Mouse (Mus musculus): ENCODE measurements around the gene Tgfbrap1.
"Not testable (repeated sequence)": the region's sequence is repeated elsewhere in the genome, so short reads cannot be mapped to it uniquely, and the experiment has no call there.

Gene Tgfbrap1

DNA sequence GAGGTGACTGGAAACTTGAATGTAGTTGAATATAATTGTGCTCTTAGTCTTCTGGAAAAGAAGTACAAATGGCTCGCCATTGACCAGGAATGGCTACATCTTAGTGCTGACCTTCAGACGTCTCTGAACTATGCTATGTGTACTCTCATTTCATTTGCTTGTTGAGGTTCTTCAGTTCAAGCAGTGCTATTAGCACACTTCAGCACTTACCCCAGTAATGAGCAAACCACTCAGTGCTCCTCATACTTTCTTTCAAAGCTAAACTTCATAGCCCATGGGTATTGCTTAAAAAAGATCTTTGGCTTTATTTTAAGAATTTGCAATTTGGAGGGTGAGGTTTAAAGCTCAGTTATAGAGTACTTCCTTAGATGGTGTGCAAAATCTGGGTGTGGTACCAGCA is 10.3 kb upstream of the Tgfbrap1 start:
- DNase-seq = no peak

DNA sequence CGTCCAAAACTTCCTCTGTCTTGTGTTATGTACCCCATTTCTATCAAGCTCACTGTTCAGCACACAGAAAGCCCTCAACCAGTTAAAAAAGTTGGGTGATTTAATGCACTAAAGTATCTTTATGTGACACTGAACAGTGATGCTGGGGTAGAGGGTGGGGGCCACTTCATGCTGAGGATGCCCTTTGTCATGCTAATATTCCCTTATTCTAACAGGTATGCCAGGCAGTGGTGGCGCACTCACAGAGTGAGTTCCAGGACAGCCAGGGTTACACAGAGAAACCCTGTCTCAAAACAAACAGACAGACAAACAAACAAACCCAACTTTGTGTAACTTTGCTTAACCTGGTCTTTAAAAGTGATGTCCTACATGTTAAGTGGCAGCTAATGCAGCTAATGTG is 4.2 kb downstream of the Tgfbrap1 start:
- DNase-seq = no peak

DNA sequence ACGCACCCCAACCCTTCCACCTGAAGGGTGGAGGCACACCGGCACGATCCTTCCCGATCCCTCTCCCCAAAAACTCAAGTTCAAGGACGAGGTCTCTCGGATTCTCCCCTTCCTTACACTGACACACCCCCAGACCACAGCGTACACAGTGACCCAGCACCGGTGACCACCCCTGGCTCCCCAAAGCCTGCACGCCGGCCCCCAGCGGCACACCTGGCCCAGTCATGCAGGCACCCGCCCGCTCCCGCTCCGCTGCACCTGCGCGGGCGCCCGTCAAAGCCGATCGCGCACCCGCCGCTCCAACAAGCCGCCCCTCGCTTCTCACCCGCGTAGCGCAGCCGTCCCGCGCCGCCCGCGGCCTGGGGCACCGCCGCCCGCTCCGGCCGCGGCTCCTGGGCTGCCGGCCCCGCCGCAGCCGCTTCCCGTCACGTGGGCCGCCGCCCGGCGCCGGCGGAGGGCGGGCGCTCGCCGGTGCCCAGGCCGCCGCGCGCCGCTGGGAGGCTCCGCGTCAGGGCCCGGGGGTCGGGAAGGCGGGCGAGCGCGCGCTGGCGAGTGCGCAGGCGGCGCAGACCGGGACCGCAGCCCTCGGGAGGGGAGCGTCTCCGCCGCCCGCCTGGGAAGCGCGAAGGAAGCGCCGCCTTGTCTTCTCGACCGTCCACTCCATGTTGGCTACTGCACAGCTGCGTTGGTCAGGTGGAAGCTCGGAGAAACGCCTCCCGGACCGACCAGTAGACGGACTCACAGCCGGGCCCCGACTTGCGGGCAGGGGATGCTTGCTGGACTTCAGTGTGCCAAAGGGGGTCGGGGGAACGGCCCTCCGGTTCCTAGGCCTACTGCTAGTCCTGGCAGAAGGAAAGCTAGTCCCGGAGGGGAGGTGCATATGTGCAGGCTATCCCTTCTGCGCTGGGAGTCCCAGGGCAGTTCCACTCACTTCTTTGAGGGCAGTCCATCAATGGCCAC is 6.1 kb downstream of the Tgfbrap1 start:
- peak; percentile 71 for DNase-seq

DNA sequence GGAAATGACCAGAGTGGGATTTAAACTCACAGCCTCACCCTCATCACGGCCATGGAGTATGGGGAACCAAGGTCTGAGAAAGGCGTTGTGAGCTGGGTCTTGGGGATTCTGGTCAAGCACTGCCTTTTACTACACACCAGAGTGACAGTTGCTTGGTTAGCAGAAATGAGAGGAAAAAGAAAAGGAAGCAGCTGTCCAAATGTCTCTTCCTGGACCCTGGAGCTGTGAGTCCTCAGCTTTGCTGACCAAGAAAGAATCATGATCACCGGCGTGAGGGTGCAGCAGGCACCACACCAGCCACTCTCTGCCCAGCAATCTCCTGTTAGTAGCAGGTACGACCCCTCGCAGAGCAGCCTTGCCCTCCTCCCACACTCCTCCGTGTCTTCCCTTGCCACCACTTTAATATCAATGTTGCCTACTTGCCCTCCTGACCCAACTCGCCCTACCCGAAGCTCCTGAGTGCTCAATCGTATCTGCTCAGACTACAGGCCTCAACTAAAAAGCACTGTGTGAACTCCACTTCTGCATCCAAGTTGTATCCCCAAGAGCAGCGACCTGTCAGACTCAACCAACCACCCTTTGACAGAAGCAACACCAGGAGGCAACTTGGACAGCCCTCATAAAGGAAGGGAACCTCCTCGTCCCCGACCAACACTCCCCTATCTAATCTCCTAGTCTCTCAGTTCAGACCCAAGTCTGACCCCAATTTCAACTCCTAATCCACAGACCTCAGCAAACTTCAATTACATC is 7.0 kb downstream of the Tgfbrap1 start:
- no peak for DNase-seq

DNA sequence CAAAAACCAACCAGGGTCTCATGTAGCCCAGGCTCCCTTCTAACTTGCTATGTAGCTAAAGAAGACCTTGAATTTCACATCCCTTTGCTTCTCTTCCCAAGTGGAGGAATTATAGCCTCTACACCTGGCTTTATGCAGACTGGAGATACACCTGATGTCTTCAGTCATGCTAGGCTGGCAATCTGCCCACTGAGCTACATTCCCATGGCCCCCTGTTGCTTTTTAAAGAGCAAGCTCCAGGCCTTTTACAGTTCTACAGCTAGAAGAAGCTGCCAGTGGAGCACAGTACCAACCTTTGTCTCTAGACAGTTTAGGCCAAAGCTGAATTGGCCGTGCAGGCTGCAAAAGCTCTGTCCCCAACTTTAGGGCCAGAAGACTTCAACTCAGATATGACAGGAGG is 8.0 kb downstream of the Tgfbrap1 start:
- no peak for DNase-seq

DNA sequence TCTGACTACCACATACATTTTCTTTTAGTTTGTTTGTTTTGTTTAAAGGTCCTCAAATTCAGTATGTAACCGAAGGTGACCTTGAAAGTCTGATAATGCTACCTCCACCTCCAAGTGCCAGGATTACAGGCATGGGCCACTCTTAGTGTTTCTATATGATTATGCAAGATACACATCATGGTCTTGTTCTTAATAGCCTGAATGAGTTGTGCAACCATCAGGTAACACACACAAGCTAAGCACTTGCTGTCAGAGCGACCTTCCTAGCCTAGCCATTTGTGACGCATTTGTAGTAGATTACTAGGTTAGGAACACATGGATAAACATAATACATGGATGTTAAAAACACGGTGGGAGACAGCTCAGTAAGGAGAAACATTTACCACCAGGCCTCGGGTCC is 15.5 kb downstream of the Tgfbrap1 start:
- DNase-seq = no peak

DNA sequence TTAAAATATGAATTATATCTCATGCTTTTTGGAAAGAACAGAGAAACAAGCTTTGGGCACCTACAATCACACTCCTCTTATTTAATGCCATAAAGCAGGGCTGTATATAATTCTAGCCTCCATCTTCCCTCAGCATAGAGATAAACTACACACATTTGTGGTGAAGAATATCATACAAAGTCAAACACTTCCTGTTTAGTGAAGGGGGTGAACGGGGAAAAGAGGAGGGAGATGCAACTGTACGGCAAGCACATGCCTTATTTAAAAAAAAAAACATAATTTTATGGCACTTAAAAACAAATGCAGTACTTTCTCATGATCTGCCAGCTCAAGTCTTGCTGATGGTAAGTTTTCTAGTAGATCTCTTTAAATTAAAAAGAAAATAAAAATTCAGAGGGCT is 20.3 kb downstream of the Tgfbrap1 start:
- no peak for DNase-seq

DNA sequence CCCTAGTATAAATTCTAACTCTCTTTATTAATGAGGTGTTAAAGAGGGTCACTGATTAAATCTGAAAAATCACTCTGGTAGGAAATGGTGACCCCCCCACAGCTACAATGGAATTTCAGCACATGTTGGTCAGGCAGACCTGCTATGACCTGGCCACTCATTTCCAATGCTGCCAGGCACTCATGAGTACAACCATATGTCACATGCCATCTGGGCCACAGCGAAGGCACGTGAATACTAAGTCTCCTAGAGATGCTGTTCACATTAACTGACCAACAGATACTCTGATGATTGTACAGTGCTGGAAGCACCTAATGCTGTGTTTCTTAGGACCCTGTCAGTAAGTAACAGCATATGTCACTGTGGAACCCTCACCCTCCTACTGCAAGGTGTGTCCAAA is 23.6 kb downstream of the Tgfbrap1 start:
- no peak for DNase-seq

DNA sequence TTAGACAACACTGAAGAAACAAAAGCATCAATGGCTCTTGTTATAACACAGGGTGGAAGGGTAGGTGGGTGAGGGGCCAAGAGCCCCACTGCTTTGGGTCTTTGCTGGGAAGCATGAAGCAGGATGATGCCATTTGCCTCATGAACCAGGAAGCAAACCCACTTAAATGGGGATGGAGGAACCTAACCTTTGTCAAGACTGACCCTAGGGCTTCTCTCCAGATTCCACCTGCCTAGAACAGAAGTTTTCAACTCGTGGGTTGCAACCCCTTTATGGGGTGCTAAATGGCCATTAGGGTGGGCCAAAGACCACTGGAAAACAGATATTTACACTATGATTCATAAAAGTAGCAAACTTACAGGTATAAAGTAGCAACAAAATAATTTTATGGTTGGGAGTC is 25.9 kb downstream of the Tgfbrap1 start:
- no peak for DNase-seq

DNA sequence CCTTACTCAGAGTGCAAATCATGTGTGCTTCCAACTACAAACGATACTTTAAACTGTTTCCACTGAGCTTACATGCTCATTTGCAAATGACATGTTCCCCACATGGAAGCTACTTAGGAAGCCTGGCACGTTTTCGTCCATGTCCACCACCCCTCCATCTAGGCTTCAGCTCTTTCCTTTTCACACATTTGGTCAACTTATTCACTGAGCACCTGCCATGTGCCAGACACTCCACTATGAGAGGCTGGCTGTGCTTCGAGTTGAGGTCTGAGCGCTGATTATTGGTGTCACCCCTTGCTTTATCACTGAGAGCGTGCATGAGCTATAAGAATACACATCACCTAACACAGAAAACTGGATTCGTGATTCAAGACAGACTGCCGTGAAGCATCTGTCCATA is 26.4 kb downstream of the Tgfbrap1 start:
- no peak for DNase-seq

DNA sequence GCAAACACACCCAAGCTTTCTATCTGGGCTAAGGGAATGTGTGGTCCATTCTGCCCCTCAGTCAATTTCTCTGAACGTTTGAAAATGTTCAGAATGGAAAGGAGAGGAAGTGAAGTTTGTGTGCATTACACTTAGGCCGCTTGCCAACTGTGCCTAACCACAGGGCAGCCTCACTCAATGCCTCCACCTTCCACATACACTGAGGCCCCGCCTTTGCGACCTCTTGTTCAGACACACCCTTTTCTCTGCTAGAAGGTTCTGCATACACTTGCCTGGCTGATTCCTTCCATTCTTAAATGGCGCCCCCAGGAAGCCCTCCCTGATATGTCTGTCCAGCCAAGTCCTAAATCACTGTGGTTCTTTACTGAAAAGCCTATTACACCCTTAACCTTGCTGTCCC is 27.7 kb downstream of the Tgfbrap1 start:
- peak; percentile 29 for DNase-seq

DNA sequence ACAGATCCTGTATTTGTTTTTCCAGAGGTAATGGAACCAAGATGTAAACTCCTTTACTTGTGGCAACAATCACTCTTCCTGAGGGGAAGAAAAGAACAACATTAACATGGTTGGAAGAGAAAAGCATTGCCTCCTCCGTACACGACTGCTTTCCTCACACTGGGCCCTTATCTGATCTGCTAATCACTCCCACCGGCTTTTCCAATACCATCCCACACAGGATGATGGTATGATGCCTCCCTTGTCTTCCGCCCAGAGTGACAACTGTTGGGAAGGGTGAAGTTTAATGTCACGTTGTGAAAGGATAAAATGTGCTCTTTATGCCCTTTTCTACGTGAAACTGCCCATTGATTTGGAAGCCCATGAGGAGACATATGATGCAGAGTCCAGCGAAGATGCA is 30.9 kb downstream of the Tgfbrap1 start:
- no peak for DNase-seq

DNA sequence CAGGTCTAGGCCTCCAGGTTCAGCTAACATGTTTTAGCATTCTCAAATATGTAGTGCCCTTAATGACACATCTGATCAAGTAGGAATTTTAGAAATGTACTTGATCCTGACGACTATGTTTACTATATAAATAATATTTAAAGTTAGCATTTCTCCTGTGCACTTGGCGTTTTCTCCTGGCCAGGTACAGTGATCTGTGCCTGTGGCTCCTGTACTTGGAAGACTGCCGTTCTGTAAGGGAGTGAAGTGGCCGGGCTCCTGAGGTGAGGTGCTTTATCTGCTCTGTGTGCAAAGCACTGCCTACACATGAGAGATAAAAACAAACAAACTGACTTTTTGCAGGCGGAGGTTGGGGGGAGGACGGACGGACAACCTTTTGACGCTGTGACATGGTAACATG is 31.9 kb downstream of the Tgfbrap1 start:
- DNase-seq = no peak

DNA sequence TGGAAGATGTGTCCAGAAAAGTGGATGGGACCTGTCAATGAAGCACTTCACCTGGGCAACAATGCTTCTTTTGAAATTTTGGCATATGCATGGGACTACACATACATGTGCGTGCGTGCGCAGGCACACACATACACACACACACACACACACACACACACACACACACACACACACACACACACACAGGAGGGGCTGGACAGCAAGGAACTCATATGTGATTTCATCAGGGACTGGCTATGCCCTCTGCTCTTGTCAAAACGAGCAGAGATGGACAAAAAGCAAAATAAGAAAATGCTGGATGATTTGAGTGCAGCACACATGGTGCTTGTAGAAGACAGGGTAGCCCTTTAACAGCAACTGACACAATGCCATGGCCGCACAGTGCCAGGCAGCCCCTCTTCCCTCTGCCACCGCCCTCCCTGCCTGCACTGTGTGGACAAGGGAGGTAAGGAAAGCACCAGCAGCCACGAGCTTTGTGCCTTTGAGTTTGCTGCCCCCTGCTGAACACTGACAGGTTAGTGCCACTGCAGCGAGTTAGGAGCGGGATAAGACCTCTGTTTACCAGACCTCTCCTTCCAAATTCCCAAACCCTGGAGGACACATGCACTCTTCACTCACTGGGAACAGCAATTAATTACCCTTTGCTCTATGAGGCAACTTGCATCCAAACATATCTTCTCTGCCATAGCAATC is 32.7 kb downstream of the Tgfbrap1 start:
- peak; percentile 84 for DNase-seq

DNA sequence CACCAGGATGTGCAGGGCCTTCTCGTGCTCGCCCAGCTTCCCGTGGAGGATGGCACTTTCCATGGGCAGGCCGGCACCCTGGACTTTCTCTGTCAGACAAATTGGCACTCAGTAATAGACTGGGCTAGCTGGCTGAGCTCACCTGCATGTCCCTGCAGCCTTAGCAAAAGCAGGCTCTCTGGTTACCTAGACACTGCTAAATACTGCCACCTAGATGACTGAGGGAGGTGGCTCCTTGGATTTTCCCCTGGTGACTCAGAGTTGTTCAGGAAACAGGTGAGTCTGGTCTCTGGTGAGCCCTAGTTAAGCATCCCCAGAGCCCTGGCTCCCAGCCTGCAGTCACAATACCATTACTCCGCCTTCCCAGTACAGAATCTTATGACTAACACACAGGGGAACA is 46.5 kb downstream of the Tgfbrap1 start:
- DNase-seq = no peak

DNA sequence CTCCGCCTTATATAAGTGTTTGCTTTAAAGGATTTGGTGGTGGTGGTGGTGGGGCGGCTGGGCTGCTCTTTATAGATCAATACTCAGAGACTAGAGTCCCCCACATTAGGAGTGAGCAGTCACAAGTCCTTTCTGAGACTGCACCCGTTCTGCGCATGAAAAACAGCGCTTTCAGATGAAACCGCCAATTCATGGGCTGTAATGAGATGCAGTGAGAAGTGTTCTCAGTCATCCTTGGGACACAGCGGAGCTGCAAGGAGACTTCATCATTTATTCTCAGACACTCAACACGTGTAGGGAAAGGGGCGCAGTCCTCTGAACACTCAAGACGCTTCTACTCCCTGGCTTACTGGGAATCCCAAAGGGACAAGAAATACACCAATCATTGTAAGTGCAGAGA is 50.6 kb downstream of the Tgfbrap1 start:
- DNase-seq = no peak

DNA sequence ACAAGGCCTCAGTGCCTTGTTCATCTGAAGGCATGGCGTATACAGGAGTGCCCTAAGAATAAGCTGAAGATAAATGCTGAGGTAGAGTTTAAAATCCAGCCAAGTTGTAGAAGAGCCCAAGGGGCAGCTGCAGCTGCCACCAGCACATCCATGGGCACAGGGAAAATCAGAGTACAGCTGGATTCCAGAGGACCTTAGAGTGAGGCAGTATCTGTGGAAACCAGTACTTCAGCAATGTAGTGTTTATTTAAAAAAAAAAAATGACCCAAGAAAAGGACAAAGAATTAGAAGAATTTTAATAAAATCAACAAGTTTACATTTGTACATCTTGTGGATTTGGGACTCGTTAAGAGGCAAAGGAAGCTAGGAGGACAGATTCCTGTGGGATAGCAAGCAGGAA is 51.4 kb downstream of the Tgfbrap1 start:
- no peak for DNase-seq

DNA sequence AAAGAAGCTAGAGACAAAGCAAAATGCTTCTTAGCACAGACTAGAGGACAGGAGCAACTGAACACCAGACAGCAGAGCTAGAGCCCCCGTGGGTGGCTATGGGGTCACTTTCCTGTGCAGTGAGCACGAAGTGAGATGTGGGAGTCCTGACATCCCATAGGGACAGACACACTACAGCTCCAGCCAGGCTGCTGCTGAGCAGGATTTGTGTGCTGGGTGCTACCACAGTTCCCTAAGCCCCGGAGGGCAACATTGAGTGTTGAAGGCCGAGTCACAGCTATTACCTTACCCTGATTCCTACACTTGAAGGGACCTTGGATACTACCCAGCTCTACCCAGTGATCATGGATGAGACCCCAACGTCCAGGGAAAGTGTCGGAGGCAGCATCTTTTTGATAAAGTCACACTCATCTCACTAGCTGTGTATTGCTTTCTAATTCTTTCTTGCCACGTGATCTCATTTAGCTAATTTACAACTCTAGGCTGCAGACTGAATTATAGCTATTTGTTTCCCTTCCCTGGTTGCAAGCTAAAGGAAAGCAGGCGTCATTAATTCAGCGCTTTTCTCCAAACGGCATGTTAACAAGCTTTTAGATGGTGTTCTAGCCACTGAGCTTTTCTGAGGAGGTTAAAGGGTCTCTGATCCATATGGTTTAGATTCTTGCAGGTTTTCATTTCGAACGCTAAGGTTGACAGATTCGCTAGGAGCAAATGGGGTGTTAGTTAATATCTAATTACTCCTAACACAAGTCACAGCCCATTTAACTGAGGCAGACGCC is 53.0 kb downstream of the Tgfbrap1 start:
- no peak for DNase-seq

DNA sequence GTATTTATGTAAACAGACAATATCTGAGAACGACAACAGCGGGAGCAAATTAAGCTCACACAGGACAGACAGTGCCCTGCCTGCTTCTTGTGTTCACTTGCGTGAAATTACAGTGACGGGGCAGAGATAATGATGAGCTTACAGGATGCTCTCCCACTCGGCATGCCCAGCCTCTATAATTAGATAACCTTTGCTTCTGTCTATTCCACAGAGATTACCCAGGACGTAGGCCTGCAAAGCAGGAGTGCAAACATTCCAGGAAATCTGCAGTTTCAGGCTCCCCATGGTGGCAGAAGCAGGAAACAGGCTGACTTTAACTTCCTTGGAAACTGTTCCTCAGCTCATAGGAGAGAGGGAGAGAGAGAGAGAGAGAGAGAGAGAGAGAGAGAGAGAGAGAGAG is 56.2 kb downstream of the Tgfbrap1 start:
- DNase-seq = no peak

DNA sequence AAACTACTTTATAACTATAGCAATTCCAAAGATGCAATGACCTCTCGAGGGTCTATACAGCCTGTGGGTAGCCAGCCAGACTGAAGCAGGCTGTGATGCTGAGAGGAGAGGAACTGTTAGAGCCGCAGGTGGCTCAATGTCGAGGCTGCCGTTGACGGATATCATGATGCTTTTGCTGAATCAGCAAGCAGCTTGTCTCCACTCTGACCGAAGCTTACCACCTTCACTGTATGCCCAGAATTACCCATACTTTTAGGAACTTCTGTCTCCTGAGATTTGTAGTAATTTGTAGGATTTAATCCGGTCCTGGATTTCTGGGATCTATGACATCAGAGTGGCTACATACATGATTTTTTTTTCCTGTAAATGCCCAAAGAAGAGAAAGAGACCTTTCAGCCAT is 62.4 kb downstream of the Tgfbrap1 start:
- no peak for DNase-seq

DNA sequence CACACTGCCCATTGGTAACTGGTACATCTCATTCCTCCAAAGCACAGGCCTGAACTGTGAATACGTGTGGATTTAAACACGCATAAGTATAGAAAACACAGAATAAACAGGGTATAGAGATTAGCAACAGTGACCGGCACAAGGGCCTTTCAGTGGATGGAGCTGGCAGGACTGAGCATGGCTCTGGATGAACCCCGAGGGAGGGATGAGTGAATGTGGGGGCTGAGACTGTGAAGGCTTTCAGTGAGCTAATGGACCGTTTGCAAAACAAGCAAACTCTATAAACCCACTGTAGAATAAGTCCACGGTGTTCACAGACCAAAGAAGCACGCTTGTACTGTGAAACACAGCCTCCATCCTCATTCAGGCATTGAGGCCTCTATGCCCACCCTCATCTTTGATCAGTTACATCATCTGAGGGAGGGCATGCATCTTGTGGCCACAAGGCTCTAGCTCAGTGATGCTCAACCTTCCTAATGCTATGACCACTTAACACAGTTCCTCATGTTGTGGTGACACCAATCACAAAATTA is 83.2 kb downstream of the Tgfbrap1 start:
- not testable (repeated sequence) for DNase-seq

DNA sequence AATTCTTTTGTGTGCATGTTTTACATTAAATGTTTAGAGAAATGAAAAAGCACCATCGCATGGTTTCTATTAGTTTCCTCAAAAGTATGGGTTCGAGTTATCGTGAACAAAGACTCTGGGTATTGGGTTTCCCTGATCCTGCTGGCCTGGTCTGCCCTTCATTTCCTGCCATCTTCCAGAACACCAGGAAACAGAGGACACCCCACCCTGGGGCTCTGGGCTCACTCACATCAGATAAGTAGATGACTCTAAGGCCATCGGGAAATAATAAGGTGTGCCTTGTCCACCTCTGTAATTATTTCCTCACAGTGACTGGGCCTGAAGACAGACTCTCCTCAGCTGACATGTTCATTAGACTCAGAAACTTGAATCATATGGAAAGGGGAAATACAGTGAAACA is 88.0 kb downstream of the Tgfbrap1 start:
- no peak for DNase-seq

DNA sequence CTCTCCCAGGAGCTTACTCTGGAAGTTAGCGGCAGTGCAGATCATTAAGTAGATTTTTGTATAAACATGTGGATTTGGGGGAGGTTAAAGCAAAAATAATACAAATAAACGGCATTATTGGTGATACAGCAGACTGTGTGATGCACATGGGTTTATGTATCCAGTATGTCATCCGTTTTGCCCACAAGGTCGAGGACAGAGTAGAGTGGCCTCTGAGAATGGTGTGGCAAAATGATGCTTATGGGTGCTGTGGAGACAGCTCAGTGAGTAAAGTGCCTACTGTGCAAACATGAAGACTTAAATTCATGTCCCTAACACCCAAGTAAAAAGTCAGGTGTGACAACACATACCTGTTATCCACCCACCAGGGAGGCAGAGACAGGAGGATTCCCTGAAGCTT is 91.9 kb downstream of the Tgfbrap1 start:
- no peak for DNase-seq

Measured in lung, postnatal 10 days (tissue).